Mouse (Mus musculus) brain, embryonic 14.5 days (tissue): ENCODE data around the gene Wdr90.

Experiments
- CTCF ChIP-seq: fragments of 200-500 bp; IDR thresholded peaks from 2 replicates; pipeline ENCODE4 v1.5.1; 2012; ENCODE audit warnings: inconsistent platforms, mild to moderate bottlenecking, moderate library complexity, borderline replicate concordance; ENCODE audit not compliant: insufficient read depth, insufficient read length; ENCODE audit errors: extremely low read depth
- POLR2A ChIP-seq: fragments of 200-500 bp; IDR thresholded peaks from 2 replicates; pipeline ENCODE4 v1.6.1; 2012; ENCODE audit warnings: mild to moderate bottlenecking, inconsistent platforms, borderline replicate concordance; ENCODE audit not compliant: poor library complexity, insufficient read depth, insufficient read length, severe bottlenecking; ENCODE audit errors: extremely low read depth

DNA sequence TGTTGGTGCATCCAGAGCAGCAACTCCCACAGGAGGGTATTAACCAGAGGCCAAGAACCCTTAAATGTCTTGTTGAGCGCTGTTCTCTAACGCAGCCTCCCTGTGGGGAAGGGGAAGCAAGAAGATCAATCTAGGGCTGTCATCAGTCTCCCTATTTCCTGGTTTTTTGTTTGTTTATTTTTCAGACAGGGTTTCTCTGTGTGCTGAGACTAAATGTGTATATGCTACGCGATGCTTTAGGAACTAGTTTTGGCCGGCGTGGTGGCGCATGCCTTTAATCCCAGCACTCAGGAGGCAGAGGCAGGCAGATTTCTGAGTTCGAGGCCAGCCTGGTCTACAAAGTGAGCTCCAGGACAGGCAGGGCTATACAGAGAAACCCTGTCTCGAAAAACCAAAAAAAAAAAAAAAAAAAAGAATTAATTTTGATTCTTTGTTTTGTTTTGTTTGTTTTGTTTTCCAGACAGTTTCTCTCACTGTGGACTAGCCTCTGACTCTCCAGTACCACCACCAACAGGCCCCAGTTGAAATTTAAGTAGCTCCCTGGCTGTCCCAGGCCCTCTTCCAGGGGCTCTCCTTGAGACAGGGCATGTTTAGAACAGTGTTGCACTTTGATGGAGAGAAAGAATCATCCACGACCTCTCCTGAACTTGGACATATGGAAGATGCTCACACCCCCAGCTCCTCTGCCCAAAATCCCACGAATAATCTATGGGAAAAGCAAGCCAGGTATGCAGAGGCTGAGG, 12.3 kb upstream of the Wdr90 start:
- no peak for TF ChIP-seq POLR2A
- no peak for TF ChIP-seq CTCF
